Mouse (Mus musculus): ENCODE measurements at regions not wholly inside any gene's neighbourhood (a gene's known extent, or its start where the extent isn't known, plus 50 kb on each side); places are given as distances from the start of the nearest gene placed in this dataset.
A peak's percentile ranks its signal among the peaks of the same experiment; 100 is the strongest.

GRCm38 (mm10) chr9:83326437-83327086 is 114.4 kb downstream of the Lca5 start:
- TF ChIP-seq POLR2A (IDR thresholded peaks at IDR 0.05; ENCODE audit: low read depth, low read length) (no peak), CTCF (IDR thresholded peaks at IDR 0.05; ENCODE audit: borderline replicate concordance, insufficient read depth, low read length) (no peak)
- H3K27ac ChIP-seq (ENCODE audit: insufficient read depth, low read length), result no peak overlapping the region
- no peak overlapping the region for H3K4me3 ChIP-seq (ENCODE audit: insufficient read depth, low read length)
- H3K4me1 ChIP-seq (ENCODE audit: control insufficient read depth, insufficient read depth, low read length), result no peaks in the 10 kb centered on the region

GRCm38 (mm10) chr9:83325910-83326309 is 115.0 kb downstream of the Lca5 start:
- no peak for TF ChIP-seq CTCF (IDR thresholded peaks at IDR 0.05; ENCODE audit: borderline replicate concordance, insufficient read depth, low read length)
- no peak for TF ChIP-seq POLR2A (IDR thresholded peaks at IDR 0.05; ENCODE audit: low read depth, low read length)
- Histone ChIP-seq H3K4me3 (ENCODE audit: insufficient read depth, low read length) (no peak overlapping the region), H3K27ac (ENCODE audit: insufficient read depth, low read length) (no peak overlapping the region), H3K4me1 (ENCODE audit: control insufficient read depth, insufficient read depth, low read length) (no peaks in the 10 kb centered on the region)

- no peak overlapping the region for H3K4me3 ChIP-seq (ENCODE audit: insufficient read depth, low read length)
- TF ChIP-seq CTCF (IDR thresholded peaks at IDR 0.05; ENCODE audit: borderline replicate concordance, insufficient read depth, low read length) (no peak), POLR2A (IDR thresholded peaks at IDR 0.05; ENCODE audit: low read depth, low read length) (no peak)
- H3K27ac ChIP-seq (ENCODE audit: insufficient read depth, low read length), result no peak overlapping the region
- no peaks in the 10 kb centered on the region for H3K4me1 ChIP-seq (ENCODE audit: control insufficient read depth, insufficient read depth, low read length)
Measured at GRCm38 (mm10) chr9:83324336-83324735, 116.6 kb downstream of the Lca5 start.

DNA sequence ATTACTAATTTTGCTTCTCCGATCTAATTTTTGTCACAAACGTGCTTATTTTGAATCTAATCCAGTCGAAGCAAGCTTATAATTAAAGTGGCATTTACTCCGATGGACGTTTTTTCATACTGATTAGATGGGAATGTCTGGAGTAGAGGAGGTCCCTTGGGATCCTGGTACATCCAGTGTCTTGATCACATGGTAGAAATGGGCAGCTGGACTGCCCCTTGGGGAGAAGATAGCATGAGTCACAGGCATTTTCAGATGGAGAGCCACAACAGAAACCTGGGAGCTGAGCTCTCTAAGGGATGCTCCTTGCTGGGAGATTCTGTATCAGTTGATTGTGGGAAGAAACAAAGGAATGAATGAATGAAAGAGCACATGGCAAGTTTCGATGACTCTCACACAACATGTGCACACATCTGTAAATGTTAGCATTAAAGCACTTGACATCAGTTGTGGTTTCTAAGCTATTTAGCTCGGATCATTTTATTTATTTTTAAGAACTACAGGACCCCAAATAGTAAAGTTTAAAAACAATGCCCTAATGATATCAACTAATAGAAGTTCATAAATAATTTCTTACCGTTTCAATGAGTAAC is 117.8 kb downstream of the Lca5 start:
- Histone ChIP-seq H3K27ac (ENCODE audit: insufficient read depth, low read length) (no peak overlapping the region), H3K4me3 (ENCODE audit: insufficient read depth, low read length) (no peak overlapping the region), H3K4me1 (ENCODE audit: control insufficient read depth, insufficient read depth, low read length) (no peaks in the 10 kb centered on the region)
- no peak for TF ChIP-seq POLR2A (IDR thresholded peaks at IDR 0.05; ENCODE audit: low read depth, low read length)
- TF ChIP-seq CTCF (IDR thresholded peaks at IDR 0.05; ENCODE audit: borderline replicate concordance, insufficient read depth, low read length), result no peak

DNA sequence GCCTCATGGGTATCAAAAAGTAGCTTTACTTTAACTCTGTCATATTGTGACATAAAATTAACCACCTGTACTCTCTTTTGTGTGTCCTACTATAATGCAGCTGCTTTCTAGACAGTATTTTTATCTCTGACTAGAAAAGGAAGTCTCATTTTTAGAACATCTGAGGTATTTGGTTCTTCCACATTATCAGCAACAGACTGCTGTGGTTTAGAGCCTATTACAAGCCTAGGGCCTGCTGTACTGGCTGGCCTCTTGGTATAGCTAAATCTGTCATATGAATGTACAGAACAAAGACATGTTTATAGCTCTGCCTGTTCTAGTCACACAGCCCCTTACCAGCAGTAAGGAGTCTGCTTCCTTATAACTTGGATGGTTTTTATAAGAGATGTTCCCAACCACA is 119.1 kb downstream of the Lca5 start:
- TF ChIP-seq CTCF (IDR thresholded peaks at IDR 0.05; ENCODE audit: borderline replicate concordance, insufficient read depth, low read length) (no peak), POLR2A (IDR thresholded peaks at IDR 0.05; ENCODE audit: low read depth, low read length) (no peak)
- H3K4me3 ChIP-seq (ENCODE audit: insufficient read depth, low read length), result no peak overlapping the region
- no peaks in the 10 kb centered on the region for H3K4me1 ChIP-seq (ENCODE audit: control insufficient read depth, insufficient read depth, low read length)
- no peak overlapping the region for H3K27ac ChIP-seq (ENCODE audit: insufficient read depth, low read length)

DNA sequence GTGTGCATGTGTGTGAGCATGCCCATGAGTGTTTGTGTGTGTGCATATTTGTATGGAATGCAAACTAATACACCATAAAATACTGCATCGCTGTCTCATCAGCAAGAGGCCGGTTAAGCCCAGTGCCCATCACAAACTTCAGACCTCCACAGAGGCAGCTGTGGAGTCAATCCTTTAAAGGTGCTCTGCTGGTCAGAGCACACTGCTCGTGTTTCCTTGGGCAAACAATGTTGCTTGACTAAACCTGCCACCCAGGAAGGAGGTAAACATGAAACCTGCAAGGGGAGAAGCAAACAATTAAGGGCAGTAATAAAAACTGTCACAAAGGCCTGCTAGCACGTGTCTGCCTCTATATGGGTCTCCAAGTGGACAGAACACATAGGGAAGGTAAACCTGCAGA is 120.1 kb downstream of the Lca5 start:
- TF ChIP-seq POLR2A (IDR thresholded peaks at IDR 0.05; ENCODE audit: low read depth, low read length), result no peak
- TF ChIP-seq CTCF (IDR thresholded peaks at IDR 0.05; ENCODE audit: borderline replicate concordance, insufficient read depth, low read length), result no peak
- no peak overlapping the region for H3K27ac ChIP-seq (ENCODE audit: insufficient read depth, low read length)
- H3K4me3 ChIP-seq (ENCODE audit: insufficient read depth, low read length), result no peak overlapping the region
- no peaks in the 10 kb centered on the region for H3K4me1 ChIP-seq (ENCODE audit: control insufficient read depth, insufficient read depth, low read length)

GRCm38 (mm10) chr9:83316818-83317162 is 124.1 kb downstream of the Lca5 start:
- TF ChIP-seq CTCF (IDR thresholded peaks at IDR 0.05; ENCODE audit: borderline replicate concordance, insufficient read depth, low read length) (no peak), POLR2A (IDR thresholded peaks at IDR 0.05; ENCODE audit: low read depth, low read length) (no peak)
- Histone ChIP-seq H3K4me3 (ENCODE audit: insufficient read depth, low read length) (no peak overlapping the region), H3K4me1 (ENCODE audit: control insufficient read depth, insufficient read depth, low read length) (no peaks in the 10 kb centered on the region), H3K27ac (ENCODE audit: insufficient read depth, low read length) (no peak overlapping the region)

DNA sequence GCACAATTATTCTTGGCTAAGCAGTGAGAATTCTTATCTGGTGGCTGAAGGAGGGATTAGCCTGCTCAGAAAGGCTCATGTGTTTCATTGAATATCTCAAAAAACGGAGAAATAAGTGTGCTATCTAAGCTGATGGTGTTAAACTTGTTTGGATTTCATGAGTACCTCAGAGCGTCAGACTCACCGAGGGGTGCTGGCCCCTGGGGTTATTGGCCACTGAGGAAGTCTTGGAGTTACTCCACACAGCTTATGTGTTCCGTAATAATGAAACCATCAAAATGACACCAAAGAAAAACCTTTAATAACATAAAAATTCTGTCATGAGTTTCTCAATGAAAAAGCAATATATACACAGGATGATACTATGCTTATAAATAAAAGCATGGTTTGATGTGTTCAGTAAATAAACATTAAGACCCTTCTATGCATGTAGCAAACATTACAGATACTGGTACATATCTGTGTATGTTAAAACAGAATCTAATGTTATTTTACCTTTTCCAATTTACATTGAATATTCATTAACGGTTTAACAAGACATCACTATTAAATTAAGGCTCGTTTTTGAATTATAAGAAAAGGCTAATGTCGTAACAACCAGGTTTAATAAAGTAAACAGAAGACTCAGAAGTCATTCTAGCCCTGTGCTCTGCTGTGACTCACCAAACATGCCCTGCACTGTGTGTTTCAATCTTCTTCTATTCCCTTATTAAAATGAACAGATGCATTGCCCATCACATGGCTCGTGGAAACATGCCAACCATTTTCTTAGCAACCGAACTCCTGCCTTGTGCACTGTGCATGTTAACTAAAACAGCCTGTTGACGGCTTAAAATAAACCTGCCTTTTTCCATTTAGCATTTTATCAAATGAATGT is 124.7 kb downstream of the Lca5 start:
- Histone ChIP-seq H3K4me3 (ENCODE audit: insufficient read depth, low read length) (no peak overlapping the region), H3K27ac (ENCODE audit: insufficient read depth, low read length) (no peak overlapping the region), H3K4me1 (ENCODE audit: control insufficient read depth, insufficient read depth, low read length) (no peaks in the 10 kb centered on the region)
- no peak for TF ChIP-seq POLR2A (IDR thresholded peaks at IDR 0.05; ENCODE audit: low read depth, low read length)
- no peak for TF ChIP-seq CTCF (IDR thresholded peaks at IDR 0.05; ENCODE audit: borderline replicate concordance, insufficient read depth, low read length)

DNA sequence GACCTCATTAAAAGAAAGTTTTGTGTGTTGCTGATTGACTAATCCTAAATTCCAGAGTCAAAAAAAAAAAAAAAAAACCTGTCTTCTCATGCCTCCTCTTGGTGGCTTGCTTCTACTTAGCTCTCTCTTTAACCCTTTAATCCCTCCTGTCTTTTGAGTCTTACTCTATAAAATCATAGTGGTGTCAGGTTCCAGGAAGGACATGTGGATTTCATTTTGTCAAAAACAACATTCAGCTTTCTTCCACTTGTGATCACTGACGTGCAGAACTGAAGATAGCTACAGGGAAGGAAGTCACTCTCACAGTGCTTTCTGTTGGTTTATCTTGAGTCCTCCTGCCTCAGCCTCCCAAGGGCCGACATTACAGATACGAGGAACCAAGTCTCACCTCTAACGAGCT is 132.2 kb downstream of the Lca5 start:
- Histone ChIP-seq H3K4me1 (ENCODE audit: control insufficient read depth, insufficient read depth, low read length) (peaks cover 8% of the 10 kb centered on the region), H3K4me3 (ENCODE audit: insufficient read depth, low read length) (no peak overlapping the region), H3K27ac (ENCODE audit: insufficient read depth, low read length) (no peak overlapping the region)
- TF ChIP-seq POLR2A (IDR thresholded peaks at IDR 0.05; ENCODE audit: low read depth, low read length) (no peak), CTCF (IDR thresholded peaks at IDR 0.05; ENCODE audit: borderline replicate concordance, insufficient read depth, low read length) (no peak)

DNA sequence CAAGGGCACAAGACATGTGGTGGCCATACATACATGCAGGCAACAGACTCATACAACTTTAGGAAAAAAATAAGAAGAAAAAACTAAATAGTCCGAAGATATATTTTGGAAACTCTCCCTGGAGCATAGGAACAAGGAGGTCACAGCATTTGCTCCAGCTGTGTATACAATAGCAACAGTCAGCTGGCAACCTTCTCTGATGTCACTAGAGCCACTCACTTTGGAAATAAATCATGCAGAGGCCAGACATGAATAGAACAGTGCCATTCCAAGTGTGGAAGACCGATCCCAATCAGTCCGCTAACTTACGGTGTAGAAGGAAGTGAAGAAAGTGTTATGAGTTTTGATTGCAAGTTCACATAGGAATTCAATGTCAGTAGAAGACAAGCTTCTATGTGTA is 132.8 kb downstream of the Lca5 start:
- H3K4me3 ChIP-seq (ENCODE audit: insufficient read depth, low read length), result no peak overlapping the region
- H3K27ac ChIP-seq (ENCODE audit: insufficient read depth, low read length), result peak overlapping the region; percentile 20; the same call in 1 of the 2 replicates
- TF ChIP-seq CTCF (IDR thresholded peaks at IDR 0.05; ENCODE audit: borderline replicate concordance, insufficient read depth, low read length) (no peak), POLR2A (IDR thresholded peaks at IDR 0.05; ENCODE audit: low read depth, low read length) (no peak)
- H3K4me1 ChIP-seq (ENCODE audit: control insufficient read depth, insufficient read depth, low read length), result peaks cover 8% of the 10 kb centered on the region

Data from embryonic fibroblast, embryonic 13.5 days (primary cell).